Mouse (Mus musculus) stomach, embryonic 15.5 days (tissue): ENCODE data around the gene Hsd17b14. TPM values are rescaled to one million over a fixed set of nuclear protein-coding genes. Genes with fewer than 3 reads are reported as not detected.

Experiments
- ATAC-seq: fragments of 200-750 bp; cut with Nextera tagmentation; 2 replicates; pipeline ENCODE4 v1.8.0; 2017; ENCODE audit warnings: low read depth, moderate number of reproducible peaks, moderate TSS enrichment; ENCODE audit not compliant: insufficient read depth, low FRiP score
- H3K27ac ChIP-seq: fragments of 300-500 bp; sonication (generic); 2 replicates; pipeline ENCODE4 v1.5.1; 2015; ENCODE audit warnings: mild to moderate bottlenecking, inconsistent platforms
- H3K27me3 ChIP-seq: fragments of 300-500 bp; sonication (generic); replicated peaks from 2 replicates; pipeline ENCODE4 v1.6.1; 2015; ENCODE audit warnings: inconsistent platforms
- H3K36me3 ChIP-seq: fragments of 300-500 bp; sonication (generic); 2 replicates; pipeline ENCODE4 v1.6.1; 2015; ENCODE audit warnings: inconsistent platforms
- H3K4me1 ChIP-seq: fragments of 300-500 bp; sonication (generic); 2 replicates; pipeline ENCODE4 v1.6.1; 2015; ENCODE audit warnings: inconsistent platforms
- H3K4me2 ChIP-seq: fragments of 300-500 bp; sonication (generic); 2 replicates; pipeline ENCODE4 v1.6.1; 2015; ENCODE audit warnings: mild to moderate bottlenecking, inconsistent platforms
- H3K4me3 ChIP-seq: fragments of 300-500 bp; sonication (generic); replicated peaks from 2 replicates; pipeline ENCODE4 v1.5.1; 2015; ENCODE audit warnings: inconsistent platforms
- H3K9ac ChIP-seq: fragments of 300-500 bp; sonication (generic); 2 replicates; pipeline ENCODE4 v1.6.1; 2015; ENCODE audit warnings: inconsistent platforms
- H3K9me3 ChIP-seq: fragments of 300-500 bp; sonication (generic); 2 replicates; pipeline ENCODE4 v1.6.1; 2016; ENCODE audit warnings: inconsistent platforms
- WGBS: fragments of 180-500 bp; shearing (Covaris S2); methylation state at CpG from one replicate; pipeline ENCODE4 v1.1.7; 2015; 5-methylcytosine and 5-hydroxymethylcytosine counted together
- polyA plus RNA-seq: library from polyadenylated mRNA; unstranded; fragments of >200 nt; fragmentation: Nextera tagmentation; extraction: Ambion mirVana; gene quantifications from 2 replicates; pipeline ENCODE4 v1.2.1, GENCODE M21; 2015

Gene Hsd17b14
- polyA plus RNA-seq, 1 experiment from 2014 or later = 3.9 TPM

DNA sequence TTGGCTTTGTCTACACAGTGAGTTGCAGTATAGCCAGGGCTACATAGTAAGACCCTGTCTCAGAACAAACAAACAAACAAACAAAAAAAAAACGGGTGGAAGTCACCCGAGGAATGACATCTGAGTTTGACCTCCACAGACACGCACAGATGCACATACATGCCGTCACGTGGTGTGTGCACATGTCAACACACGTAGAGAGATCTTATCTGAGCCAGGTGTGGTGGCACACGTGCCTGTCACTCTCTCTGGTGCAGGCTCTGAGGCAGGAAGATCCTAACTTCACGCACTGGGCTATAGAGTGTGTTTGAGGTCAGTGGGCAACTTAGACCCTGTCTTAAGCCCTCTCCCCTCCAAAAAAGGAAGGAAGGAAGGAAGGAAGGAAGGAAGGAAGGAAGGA is 19.3 kb downstream of the Hsd17b14 start:
- no peaks in the 10 kb centered on the region for H3K9me3 ChIP-seq
- no peak overlapping the region for H3K27ac ChIP-seq
- no peak overlapping the region for H3K4me3 ChIP-seq
- H3K27me3 ChIP-seq = no peaks in the 10 kb centered on the region
- peaks cover 11% of the 10 kb centered on the region for H3K36me3 ChIP-seq
- H3K9ac ChIP-seq = no peak overlapping the region
- ATAC-seq = no peak
- H3K4me1 ChIP-seq = peaks cover 15% of the 10 kb centered on the region; the same call in 1 of the 2 replicates
- no peak overlapping the region for H3K4me2 ChIP-seq
- WGBS = 61% methylated on average over 8 of the region's 8 CpGs

DNA sequence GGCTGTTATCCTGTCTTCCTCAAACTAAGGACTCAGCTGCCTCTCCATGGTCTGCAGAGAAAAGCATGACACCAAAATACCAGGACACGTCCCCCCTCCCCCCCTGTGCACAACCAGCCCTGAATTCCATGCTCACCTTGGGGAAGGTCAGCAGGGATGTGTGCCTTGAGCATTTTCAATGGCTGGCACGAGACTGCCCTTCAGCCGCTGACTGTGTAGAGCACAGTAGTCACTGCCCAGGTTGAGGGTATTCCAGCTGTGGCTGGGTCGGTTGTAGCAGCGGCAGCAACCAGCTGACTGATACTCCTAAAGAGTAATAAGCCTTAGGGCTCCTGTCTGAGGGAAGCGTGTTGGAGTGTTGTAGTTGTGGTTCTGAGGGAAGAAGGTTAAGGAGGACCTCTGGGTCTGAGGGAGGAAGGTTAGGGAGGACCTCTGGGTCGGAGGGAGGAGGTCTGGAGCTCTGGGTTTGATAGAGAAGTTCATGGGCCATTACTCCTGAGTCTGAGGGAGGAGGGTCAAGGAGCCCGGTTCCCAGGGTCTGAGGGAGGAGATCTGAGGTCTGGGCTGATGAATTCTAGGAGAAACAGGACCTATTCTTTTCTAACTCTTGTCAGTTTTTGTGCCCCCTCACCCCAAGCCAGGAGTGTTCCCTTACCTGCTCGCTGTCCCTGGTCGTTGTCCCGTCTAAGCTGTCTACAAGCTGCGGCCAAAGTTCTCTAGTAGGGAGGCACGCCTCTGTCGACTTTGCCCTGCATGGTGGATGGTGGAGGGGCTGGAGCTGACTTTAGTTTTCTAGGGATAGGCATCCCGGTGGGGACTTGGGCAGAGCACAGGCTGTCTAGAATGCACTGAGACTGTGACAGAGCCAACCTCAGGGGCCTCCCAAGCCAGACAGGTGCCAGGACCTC is 20.0 kb downstream of the Hsd17b14 start:
- ATAC-seq = no peak
- Histone ChIP-seq H3K9me3 (no peaks in the 10 kb centered on the region), H3K27ac (no peak overlapping the region; the same call in 1 of the 2 replicates), H3K27me3 (no peaks in the 10 kb centered on the region), H3K4me2 (peak overlapping the region; percentile 5; the same call in 1 of the 2 replicates), H3K4me3 (no peak overlapping the region), H3K4me1 (peaks cover 15% of the 10 kb centered on the region; the same call in 1 of the 2 replicates), H3K36me3 (peaks cover 11% of the 10 kb centered on the region), H3K9ac (no peak overlapping the region)
- 78% methylated on average over 15 of the region's 15 CpGs for WGBS

DNA sequence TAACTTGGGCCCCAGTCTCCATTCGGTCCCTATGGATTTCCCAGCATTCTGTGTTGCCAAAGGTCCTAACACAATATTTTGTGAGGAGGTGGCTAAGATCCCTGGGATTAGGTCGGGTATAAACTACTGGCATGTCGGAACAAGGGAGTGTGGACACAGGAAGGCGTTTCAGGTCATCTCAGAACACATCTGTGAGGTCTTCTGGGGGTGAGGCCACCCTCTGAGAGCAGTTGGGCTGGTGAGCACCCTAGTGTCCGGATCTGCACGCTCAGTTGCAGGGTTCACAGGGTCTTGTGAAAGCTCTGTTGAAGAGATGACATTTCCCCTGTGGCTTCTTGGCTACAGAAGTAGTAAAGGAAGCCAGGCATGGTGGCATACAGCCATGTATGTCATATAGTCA is 31.2 kb downstream of the Hsd17b14 start:
- Histone ChIP-seq H3K27ac (no peak overlapping the region), H3K9me3 (no peaks in the 10 kb centered on the region), H3K4me3 (no peak overlapping the region), H3K4me1 (peaks cover 3% of the 10 kb centered on the region; the same call in 1 of the 2 replicates), H3K27me3 (no peaks in the 10 kb centered on the region), H3K36me3 (peaks cover 10% of the 10 kb centered on the region), H3K4me2 (no peak overlapping the region), H3K9ac (no peak overlapping the region)
- no peak for ATAC-seq
- WGBS = 94% methylated on average over 6 of the region's 6 CpGs

DNA sequence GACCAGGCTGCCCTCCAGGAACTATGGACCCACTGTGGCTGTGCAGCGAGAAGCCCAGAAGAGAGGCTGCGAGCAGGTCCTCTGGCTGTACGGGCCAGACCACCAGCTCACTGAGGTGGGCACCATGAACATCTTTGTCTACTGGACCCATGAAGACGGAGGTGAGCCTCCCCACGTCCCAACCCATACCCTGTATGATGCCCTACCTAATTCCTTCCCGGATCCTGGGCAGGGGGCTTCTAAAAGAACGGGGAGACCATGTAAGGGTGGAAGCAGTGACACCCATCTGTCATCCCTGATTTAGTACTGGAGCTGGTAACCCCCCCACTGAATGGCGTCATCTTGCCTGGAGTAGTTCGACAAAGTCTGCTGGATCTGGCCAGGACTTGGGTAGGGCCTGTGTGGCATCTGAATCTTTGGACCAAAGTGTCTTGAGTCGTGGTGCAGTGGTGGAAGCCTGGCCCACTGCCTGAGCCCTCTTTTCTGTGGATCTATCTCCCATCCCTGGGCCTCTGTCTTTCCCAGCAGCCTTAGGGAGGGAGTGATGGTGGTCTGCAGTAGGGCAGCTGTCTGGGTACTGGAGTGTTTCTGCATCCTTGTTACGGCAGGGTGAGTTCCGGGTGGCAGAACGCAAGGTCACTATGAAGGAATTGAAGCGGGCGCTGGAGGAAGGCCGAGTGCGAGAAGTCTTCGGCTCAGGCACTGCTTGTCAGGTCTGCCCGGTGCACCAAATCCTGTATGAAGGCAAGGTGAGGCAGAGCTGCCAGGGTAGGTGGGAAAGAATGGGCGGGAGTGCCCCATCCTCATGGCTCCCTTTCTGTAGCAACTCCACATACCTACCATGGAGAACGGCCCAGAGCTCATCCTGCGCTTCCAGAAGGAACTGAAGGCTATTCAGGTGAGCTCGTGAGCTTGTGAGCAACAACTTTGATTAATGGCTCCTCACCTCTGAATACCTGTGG is 33.2 kb downstream of the Hsd17b14 start:
- H3K4me3 ChIP-seq = no peak overlapping the region
- H3K27me3 ChIP-seq = no peaks in the 10 kb centered on the region
- no peaks in the 10 kb centered on the region for H3K9me3 ChIP-seq
- no peak overlapping the region for H3K4me2 ChIP-seq
- no peak for ATAC-seq
- H3K4me1 ChIP-seq = peaks cover 3% of the 10 kb centered on the region; the same call in 1 of the 2 replicates
- WGBS = 94% methylated on average over 23 of the region's 23 CpGs
- no peak overlapping the region for H3K27ac ChIP-seq
- H3K36me3 ChIP-seq = peaks cover 10% of the 10 kb centered on the region
- H3K9ac ChIP-seq = no peak overlapping the region

DNA sequence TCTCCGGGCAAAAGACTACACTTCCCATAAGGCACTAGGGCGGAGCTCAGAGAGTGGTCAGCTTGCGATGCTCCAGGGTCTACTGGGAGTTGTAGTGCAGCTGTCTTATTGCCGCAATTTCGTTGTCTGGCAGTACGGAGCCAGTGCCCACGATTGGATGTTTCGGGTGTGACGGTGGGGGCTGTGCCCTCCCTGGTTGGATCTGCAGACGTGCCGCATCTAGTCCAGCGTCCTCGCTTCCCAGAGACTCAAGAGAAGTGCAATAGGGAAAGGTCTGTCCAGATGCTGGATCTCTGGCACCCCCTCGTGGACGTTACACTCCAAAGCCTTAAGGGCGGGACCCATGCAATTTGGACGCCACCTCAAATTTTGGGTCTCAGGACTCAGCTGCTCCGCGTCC is 34.5 kb downstream of the Hsd17b14 start:
- no peaks in the 10 kb centered on the region for H3K9me3 ChIP-seq
- no peak overlapping the region for H3K27ac ChIP-seq
- H3K4me3 ChIP-seq = peak overlapping the region; percentile 27
- H3K36me3 ChIP-seq = peaks cover 10% of the 10 kb centered on the region
- H3K4me1 ChIP-seq = peaks cover 3% of the 10 kb centered on the region; the same call in 1 of the 2 replicates
- peak; percentile 93 for ATAC-seq
- no peak overlapping the region for H3K9ac ChIP-seq
- H3K4me2 ChIP-seq = peak overlapping the region; percentile 46
- H3K27me3 ChIP-seq = no peaks in the 10 kb centered on the region
- WGBS = 4% methylated on average over 19 of the region's 19 CpGs

DNA sequence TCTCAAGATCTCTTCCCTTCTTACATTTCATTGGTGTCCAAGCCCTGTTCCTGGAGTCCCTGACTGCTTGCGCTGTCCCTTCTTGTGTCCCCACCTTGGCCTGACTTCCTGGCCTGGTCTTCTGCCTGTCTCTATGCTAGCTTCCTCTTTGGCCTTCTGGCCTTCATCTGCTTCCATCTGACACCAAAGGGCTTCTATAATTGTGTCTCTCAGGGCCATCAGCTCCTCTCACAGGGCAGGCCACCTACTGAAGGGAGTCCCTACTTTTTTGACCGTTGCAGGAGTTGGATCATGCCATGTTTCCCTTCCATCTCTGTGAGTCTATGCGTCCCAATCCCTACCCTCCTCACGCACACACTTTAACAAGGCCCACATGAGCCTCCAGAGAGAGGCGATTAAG is 35.2 kb downstream of the Hsd17b14 start:
- Histone ChIP-seq H3K9ac (no peak overlapping the region), H3K4me1 (peaks cover 3% of the 10 kb centered on the region; the same call in 1 of the 2 replicates), H3K9me3 (no peaks in the 10 kb centered on the region), H3K27me3 (no peaks in the 10 kb centered on the region), H3K4me2 (no peak overlapping the region), H3K27ac (no peak overlapping the region), H3K36me3 (peaks cover 7% of the 10 kb centered on the region), H3K4me3 (no peak overlapping the region)
- WGBS = 95% methylated on average over 5 of the region's 5 CpGs
- ATAC-seq = no peak

DNA sequence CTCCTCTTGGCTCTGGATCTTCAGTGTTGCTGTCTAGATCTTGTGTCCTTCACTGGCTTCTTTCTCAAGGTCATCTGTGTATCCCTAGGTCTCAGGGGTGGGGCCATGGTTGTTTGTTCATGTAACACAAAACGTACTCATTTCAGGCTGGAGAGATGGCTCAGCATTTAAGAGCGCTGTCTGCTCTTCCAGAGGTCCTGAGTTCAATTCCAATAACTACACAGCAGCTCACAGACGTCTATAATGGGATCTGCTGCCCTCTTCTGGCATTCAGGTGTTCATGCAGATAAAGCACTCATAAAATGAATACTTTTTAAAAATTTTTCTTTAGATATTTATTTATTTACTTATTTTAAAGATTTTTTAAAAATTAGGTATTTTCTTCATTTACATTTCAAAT is 36.2 kb downstream of the Hsd17b14 start:
- WGBS = 51% methylated on average over 3 of the region's 3 CpGs
- no peak for ATAC-seq
- no peak overlapping the region for H3K27ac ChIP-seq
- H3K9me3 ChIP-seq = no peaks in the 10 kb centered on the region
- H3K4me3 ChIP-seq = no peak overlapping the region
- no peaks in the 10 kb centered on the region; the same call in 1 of the 2 replicates for H3K36me3 ChIP-seq
- H3K4me2 ChIP-seq = no peak overlapping the region
- no peak overlapping the region for H3K9ac ChIP-seq
- no peaks in the 10 kb centered on the region for H3K27me3 ChIP-seq
- H3K4me1 ChIP-seq = peaks cover 3% of the 10 kb centered on the region; the same call in 1 of the 2 replicates

DNA sequence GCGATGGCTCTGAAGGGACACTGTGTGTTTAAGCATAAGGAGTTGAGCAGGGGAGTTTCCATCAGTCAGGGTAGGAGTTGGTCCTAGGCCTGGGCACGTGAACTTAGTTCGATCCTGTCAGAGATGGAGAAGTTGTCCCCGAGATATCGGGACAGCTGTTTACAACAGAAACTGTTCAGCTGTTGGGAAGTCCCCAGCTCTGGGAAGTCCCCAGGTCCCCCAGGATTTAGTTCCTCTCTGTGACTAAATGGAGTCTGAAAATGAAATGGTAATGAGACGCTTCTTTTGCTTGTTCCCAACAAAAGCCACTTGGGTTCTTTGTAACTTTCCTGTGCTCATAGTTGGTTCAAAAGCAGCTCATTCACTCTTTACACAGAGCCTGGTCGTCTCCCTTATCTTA is 37.2 kb downstream of the Hsd17b14 start:
- no peaks in the 10 kb centered on the region for H3K9me3 ChIP-seq
- H3K9ac ChIP-seq = no peak overlapping the region
- peaks cover 3% of the 10 kb centered on the region; the same call in 1 of the 2 replicates for H3K4me1 ChIP-seq
- no peak overlapping the region for H3K4me2 ChIP-seq
- H3K4me3 ChIP-seq = no peak overlapping the region
- H3K27me3 ChIP-seq = no peaks in the 10 kb centered on the region
- no peak overlapping the region for H3K27ac ChIP-seq
- H3K36me3 ChIP-seq = no peaks in the 10 kb centered on the region
- 66% methylated on average over 7 of the region's 7 CpGs for WGBS
- no peak for ATAC-seq

DNA sequence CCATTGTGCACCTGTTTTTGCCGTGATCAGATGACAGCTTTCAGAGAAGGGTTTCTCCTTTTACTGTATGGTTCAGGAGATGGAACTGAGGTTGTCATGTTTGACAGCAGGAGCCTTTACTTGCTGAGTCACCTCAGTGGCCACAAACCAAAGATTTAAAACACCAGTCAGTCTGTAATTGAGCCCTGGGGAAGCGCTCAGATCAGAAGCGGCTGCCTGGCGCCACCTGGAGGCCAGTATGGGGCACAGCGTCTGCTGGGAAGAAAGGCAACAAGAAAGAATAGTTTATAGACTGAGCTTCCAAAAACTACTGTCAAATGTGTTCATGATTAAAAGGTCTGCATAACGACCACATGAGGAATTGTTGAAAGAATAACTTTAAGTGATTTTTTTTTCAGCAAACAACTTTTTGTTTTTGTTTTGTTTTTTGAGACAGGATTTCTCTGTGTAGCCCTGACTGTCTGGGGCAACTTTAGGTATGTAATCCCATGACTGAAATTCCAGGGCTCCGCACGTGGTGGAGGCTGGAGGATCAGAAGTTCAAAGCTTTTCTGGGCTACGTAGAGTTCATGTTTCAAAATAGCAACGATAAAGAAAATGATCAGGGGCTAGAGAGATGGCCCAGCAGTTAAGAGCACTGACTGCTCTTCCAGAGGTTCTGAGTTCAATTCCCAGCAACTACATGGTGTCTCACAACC is 38.6 kb downstream of the Hsd17b14 start:
- Histone ChIP-seq H3K9ac (no peak overlapping the region), H3K4me2 (no peak overlapping the region), H3K27ac (no peak overlapping the region), H3K27me3 (no peaks in the 10 kb centered on the region), H3K9me3 (no peaks in the 10 kb centered on the region), H3K4me1 (peaks cover 3% of the 10 kb centered on the region; the same call in 1 of the 2 replicates), H3K36me3 (no peaks in the 10 kb centered on the region), H3K4me3 (no peak overlapping the region)
- WGBS = 20% methylated on average over 10 of the region's 10 CpGs
- no peak for ATAC-seq

DNA sequence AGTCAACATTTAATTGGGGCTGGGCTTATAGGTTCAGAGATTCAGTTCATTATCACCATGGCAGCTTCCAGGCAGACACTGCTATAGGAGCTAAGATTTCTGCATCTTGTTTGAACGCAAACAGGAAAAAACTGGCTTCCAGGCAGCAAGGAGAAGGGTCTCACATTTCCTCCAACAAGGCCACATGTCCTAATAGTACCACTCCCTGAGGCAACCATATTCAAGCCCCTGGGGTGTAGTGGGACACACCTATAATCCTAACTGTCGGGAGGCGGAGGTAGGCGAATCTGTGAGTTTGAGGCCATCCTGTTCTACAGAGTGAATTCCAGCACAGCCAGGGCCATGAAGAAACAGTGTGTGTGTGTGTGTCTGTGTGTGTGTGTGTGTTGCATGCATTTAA is 40.5 kb downstream of the Hsd17b14 start:
- Histone ChIP-seq H3K9ac (no peak overlapping the region), H3K4me1 (0 out of 2 replicates have a peak, but pooled peaks cover 3% of the 10 kb centered on the region), H3K36me3 (no peaks in the 10 kb centered on the region), H3K4me2 (no peak overlapping the region), H3K9me3 (no peaks in the 10 kb centered on the region), H3K4me3 (no peak overlapping the region), H3K27ac (no peak overlapping the region), H3K27me3 (no peaks in the 10 kb centered on the region)
- ATAC-seq = no peak
- 80% methylated on average over 4 of the region's 4 CpGs for WGBS

DNA sequence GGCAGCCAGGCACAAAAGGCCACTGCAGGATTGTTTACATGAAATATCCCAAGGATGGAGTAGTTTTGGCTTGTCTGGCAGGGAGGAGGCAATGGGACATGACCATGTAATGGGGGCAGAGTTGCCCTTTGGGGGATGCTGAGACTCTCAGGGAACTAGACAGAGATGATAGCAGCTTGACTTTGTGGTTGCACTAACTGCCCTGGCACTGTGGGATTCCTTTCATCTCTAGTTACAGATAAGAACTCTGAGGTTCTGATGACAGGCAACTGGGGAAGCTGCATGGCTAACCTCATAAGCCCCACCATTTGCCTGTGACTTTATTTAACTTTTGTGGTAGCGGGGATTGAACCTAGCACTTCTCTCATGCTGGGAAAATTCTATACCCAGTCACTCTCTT is 41.4 kb downstream of the Hsd17b14 start:
- Histone ChIP-seq H3K4me2 (no peak overlapping the region), H3K4me1 (0 out of 2 replicates have a peak, but pooled peaks cover 3% of the 10 kb centered on the region), H3K27ac (no peak overlapping the region), H3K4me3 (no peak overlapping the region), H3K9ac (no peak overlapping the region), H3K27me3 (no peaks in the 10 kb centered on the region), H3K36me3 (no peaks in the 10 kb centered on the region), H3K9me3 (no peaks in the 10 kb centered on the region)
- ATAC-seq = no peak
- WGBS = 81% methylated on average over 1 of the region's 1 CpGs
